Mouse (Mus musculus) granulocyte monocyte progenitor cell, adult 5-6 weeks (primary cell): ENCODE measurements around the gene Patj. TPM values are rescaled to one million over a fixed set of nuclear protein-coding genes. Genes with fewer than 3 reads are reported as not detected.

Experiments used
- ATAC-seq: replicated peaks from 2 replicates; pipeline ENCODE4 v1.8.0; 2016; ENCODE audit warnings: mild to moderate bottlenecking, moderate TSS enrichment, inconsistent platforms; ENCODE audit not compliant: poor library complexity, severe bottlenecking
- total RNA-seq, 2 experiments: library from RNA; stranded (forward) in 1 of 2; stranded (reverse) in 1 of 2; fragments of 200-712, 200-1000 nt in 1 of 2; fragments of >200 nt in 1 of 2; fragmentation: Nextera tagmentation in 1 of 2; gene quantifications; 2 replicates each; pipeline ENCODE4 v1.2.3; 2014 to 2017

Gene Patj
- total RNA-seq, 2 experiments from 2014 or later, result 4.7 TPM; not detected in 1

- no peak for ATAC-seq
These were observed 168.7 kb downstream of the Patj start for GRCm38 (mm10) chr4:98564196-98564865.

- no peak for ATAC-seq
These were observed 171.2 kb downstream of the Patj start for GRCm38 (mm10) chr4:98566741-98567140.

GRCm38 (mm10) chr4:98567457-98567856 lies 171.9 kb downstream of the Patj start:
- no peak for ATAC-seq

DNA sequence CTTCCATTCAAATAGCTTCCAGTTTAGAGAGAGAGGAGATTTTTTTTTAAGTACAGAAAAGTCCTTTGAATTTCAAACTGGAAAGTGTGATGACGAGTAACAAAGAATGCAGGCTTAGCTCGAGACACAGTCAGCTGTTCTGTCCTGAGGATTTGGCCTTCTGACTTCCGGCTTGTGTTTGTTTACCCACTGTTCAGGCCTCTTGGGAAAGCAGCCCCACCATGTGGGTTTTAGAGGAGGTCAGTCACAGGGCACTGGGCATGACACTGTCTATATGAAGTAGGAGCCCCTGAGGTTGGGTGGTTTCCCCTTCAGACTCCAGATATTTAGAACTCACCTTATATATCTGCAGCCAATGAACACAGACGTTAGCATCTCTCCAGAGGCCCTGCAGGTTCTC lies 174.3 kb downstream of the Patj start:
- ATAC-seq, result no peak

- ATAC-seq, result no peak
These were observed 181.7 kb downstream of the Patj start for GRCm38 (mm10) chr4:98577275-98577674.

DNA sequence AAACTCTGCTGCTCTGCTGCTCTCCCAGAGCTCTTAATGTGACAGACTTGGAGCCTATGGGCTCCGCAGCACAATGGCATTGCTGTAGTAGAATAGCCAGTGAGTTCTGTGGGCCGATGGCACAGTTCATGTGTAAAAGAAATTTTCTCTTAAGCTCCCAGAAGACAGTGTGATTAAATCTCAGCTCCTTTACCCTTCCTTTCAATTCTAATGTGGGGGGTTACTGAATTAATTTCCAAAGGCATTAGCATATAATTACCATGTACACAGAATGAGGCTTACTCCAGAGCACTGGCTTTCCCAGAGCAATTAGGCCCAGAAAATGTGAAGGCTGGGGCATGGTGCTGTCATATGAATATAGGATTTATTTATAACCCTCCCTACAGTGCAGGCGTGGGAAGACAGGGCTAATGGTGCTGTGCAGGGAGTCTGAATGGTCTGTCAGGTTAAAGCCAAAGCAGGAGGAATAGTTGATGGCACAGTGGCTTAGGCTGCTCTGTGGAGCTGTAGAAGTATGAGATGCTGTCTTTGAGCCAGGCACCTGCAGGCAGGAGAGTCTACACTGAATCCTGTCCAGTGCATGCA lies 182.5 kb downstream of the Patj start:
- ATAC-seq, result no peak

DNA sequence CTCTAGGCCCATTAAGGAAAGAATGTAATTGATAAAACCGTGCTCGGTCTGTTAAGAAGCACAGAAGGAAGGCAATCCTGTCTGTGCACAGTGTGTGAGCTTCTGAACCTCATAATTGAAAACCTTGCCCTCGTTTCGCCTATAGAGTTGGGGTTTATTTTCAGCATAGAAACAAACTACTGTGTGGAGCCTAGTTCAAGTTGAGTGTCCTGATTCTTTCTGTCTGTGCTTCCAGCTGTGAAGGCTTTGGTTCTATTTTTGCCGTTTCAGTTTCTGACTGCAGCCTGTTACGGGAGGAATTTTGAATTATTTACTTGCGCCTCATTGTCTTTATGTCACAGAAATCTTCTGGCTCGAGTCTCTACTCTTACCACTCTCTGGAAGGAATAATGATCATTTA lies 185.9 kb downstream of the Patj start:
- no peak for ATAC-seq

DNA sequence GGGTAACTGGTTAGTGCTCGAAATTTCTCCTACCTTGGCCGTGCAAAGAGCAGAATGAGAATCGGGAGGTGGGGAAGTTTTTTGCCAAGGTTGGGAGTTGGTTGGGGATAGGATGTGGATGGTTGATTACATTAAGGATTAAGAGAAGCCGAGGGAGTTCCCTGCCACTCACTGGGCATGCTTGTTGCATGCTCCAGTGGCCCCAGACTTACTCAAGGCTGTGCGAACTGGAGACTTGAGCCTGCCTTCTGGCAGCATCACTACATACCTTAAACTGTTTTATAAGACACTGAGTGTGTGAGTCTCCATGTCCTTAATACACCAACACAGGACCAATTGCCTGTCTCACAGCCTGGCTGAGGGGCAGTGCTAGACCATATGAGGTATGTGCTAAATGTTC lies 188.4 kb downstream of the Patj start:
- no peak for ATAC-seq

- no peak for ATAC-seq
These were observed 190.7 kb downstream of the Patj start for GRCm38 (mm10) chr4:98586303-98586702.

- ATAC-seq, result no peak
These were observed 192.1 kb downstream of the Patj start for GRCm38 (mm10) chr4:98587686-98588085.

- ATAC-seq, result no peak
These were observed 198.4 kb downstream of the Patj start for GRCm38 (mm10) chr4:98593961-98594360.

- ATAC-seq, result no peak
These were observed 203.0 kb downstream of the Patj start for GRCm38 (mm10) chr4:98598546-98598971.

- ATAC-seq, result no peak
These were observed 203.8 kb downstream of the Patj start for GRCm38 (mm10) chr4:98599358-98599757.

GRCm38 (mm10) chr4:98603131-98603530 lies 207.5 kb downstream of the Patj start:
- no peak for ATAC-seq

DNA sequence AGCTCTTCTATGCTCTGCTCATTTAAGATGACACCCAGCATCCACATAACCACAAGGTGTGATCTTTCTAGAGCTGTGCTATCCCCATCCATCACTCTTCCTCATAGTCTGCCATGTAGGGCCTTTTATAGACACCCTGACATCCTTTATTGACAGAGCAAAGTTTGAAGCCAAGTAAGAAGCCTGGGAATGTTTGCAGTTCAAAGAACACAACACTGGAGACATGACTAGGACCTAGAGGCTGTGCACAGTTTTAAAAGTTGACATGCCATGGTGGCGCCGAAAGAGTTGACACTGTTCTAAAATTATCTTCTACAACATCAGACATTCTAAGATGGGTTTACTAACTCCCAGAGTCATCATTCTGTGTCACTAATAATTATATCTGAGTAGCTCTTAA lies 214.9 kb downstream of the Patj start:
- no peak for ATAC-seq

DNA sequence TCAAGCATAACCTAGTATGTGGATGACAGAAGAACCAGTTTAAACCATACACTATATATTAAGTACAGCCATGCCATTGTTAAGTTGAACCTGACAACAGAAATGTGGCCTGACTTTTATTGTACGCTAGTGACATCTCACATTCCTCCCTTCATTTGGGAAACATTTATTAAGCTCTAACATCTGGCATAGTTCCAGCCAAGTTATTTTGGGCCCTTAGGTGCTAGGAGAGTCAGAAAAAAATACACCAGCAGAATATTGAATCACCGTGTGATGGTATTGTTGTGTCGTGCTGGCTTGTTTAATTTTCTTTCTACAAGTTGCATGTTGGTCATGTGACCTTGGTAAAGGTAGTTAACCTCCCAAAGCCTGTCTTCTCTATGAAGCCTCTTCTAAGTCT lies 218.8 kb downstream of the Patj start:
- ATAC-seq, result no peak

GRCm38 (mm10) chr4:98619199-98619598 lies 223.6 kb downstream of the Patj start:
- no peak for ATAC-seq

- ATAC-seq, result no peak
These were observed 225.6 kb downstream of the Patj start for GRCm38 (mm10) chr4:98620986-98621784.

DNA sequence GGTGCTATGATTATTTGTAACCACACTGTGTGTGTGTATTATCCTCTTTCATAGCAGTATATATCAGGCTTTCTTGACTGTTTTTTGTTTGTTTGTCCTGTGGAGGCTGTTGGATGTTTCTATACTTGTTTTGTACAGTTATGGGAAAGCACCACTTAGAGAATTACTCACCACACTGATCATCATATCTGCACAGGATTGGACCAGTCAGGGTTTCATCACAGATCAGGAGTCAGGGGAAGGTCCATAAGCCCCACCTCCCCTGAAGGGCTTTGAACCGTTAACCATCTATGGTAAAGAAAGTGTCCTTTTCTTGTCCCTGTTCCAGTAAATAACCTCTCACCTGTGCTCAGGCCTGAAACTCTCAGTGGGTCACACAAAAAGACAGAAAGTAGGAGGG lies 226.6 kb downstream of the Patj start:
- no peak for ATAC-seq

- no peak for ATAC-seq
These were observed 227.6 kb downstream of the Patj start for GRCm38 (mm10) chr4:98622996-98623673.

DNA sequence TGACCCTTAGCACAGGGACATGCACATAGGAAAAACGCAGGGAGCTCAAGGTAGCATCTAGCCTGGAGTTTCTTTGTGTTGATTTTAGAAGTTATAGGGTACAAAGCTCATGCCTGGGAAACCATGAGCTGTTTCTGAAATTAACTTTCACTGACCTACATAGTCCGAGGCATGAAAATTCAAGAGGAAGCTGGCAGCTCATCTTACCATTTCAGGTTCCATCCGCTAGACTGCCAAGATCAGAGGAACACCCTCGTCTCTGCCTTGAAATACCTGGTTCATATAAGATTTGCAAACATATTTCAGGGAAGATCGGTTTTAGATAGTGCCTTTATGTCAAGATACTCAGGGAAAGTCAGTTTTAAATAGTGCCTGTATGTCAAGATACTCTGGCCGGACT lies 232.7 kb downstream of the Patj start:
- ATAC-seq, result no peak
